Mouse (Mus musculus) kidney, embryonic 15.5 days (tissue): Measurements from ENCODE around the gene Gm21954. TPM values are rescaled to one million over a fixed set of nuclear protein-coding genes. Genes with fewer than 3 reads are reported as not detected.

Experiments
- polyA plus RNA-seq: library from polyadenylated mRNA; unstranded; fragments of >200 nt; fragmentation: Nextera tagmentation; extraction: Ambion mirVana; gene quantifications from 2 replicates; pipeline ENCODE4 v1.2.1, GENCODE M21; 2015

The Gm21954 gene
- polyA plus RNA-seq, 1 experiment from 2014 or later, result not detected

Other genes starting within 250 kb of the Gm21954 start
- 24.6 and 31.3 TPM in 2 replicates for gene Dclk1, start 229.8 kb downstream of the Gm21954 start, polyA plus RNA-seq